Mouse (Mus musculus) ES-E14 (cell line): Measurements from ENCODE around the gene Rin2. TPM values are rescaled to one million over a fixed set of nuclear protein-coding genes. Genes with fewer than 3 reads are reported as not detected.

ENCODE experiments used
- DNase-seq: peaks from one replicate; pipeline ENCODE4 v3.0.0-alpha.2; 2013; ENCODE audit warnings: low read depth, low spot score
- H3K27ac ChIP-seq: 2 replicates; pipeline ENCODE4 v1.5.1; 2012; ENCODE audit warnings: low read depth, mild to moderate bottlenecking, low read length, moderate library complexity, mixed read lengths; ENCODE audit not compliant: poor library complexity, insufficient read depth, severe bottlenecking
- H3K36me3 ChIP-seq: 2 replicates; pipeline ENCODE4 v1.6.1; 2012; ENCODE audit warnings: mild to moderate bottlenecking, low read length, moderate library complexity, mixed read lengths; ENCODE audit not compliant: control insufficient read depth, poor library complexity, insufficient read depth, severe bottlenecking
- H3K4me1 ChIP-seq, 2 experiments: fragments of 150-350 bp in 1 of 2; sonication (generic) in 1 of 2; 2 replicates each; pipeline ENCODE4 v1.6.1; 2012; ENCODE audit warnings: low read length in 2 of 2, mild to moderate bottlenecking in 1 of 2, mixed read lengths in 1 of 2; ENCODE audit not compliant: control insufficient read depth in 2 of 2, insufficient read depth in 2 of 2, poor library complexity in 1 of 2
- H3K4me3 ChIP-seq, 2 experiments: fragments of 150-350 bp in 1 of 2; sonication (generic) in 1 of 2; 2 replicates each; pipeline ENCODE4 v1.5.1; 2012; ENCODE audit warnings: low read length in 2 of 2, low read depth in 1 of 2, mild to moderate bottlenecking in 1 of 2, mixed read lengths in 1 of 2; ENCODE audit not compliant: insufficient read depth in 1 of 2, poor library complexity in 1 of 2, severe bottlenecking in 1 of 2
- H3K9ac ChIP-seq: 2 replicates; pipeline ENCODE4 v1.6.1; 2012; ENCODE audit warnings: low read depth, mild to moderate bottlenecking, low read length, mixed read lengths; ENCODE audit not compliant: poor library complexity, insufficient read depth, severe bottlenecking
- H3K9me3 ChIP-seq: fragments of 150-350 bp; sonication (generic); 2 replicates; pipeline ENCODE4 v1.6.1; 2012; ENCODE audit warnings: low read depth, mild to moderate bottlenecking, low read length; ENCODE audit not compliant: control insufficient read depth, insufficient read depth
- CHD2 ChIP-seq: IDR thresholded peaks from 2 replicates; pipeline ENCODE4 v1.6.1; 2014; ENCODE audit warnings: mild to moderate bottlenecking, low read depth, low read length, inconsistent platforms
- HCFC1 ChIP-seq: IDR thresholded peaks from 2 replicates; pipeline ENCODE4 v1.6.1; 2012; ENCODE audit warnings: low read length, inconsistent platforms, borderline replicate concordance; ENCODE audit not compliant: insufficient read depth
- MAFK ChIP-seq: IDR thresholded peaks from 2 replicates; pipeline ENCODE4 v1.6.1; 2014; ENCODE audit warnings: mild to moderate bottlenecking, low read depth, low read length, inconsistent platforms; ENCODE audit not compliant: insufficient read depth
- ZC3H11A ChIP-seq: IDR thresholded peaks from 2 replicates; pipeline ENCODE4 v1.6.1; 2012; ENCODE audit warnings: low read depth, mild to moderate bottlenecking, inconsistent platforms, low read length, borderline replicate concordance
- ZNF384 ChIP-seq: IDR thresholded peaks from 2 replicates; pipeline ENCODE4 v1.6.1; 2012; ENCODE audit warnings: low read depth, low read length, inconsistent platforms
- in situ Hi-C, 2 experiments: fragments of 600-800 bp; cut with MboI; formaldehyde crosslinking; loops; one replicate each; pipeline ENCODE4 v1.15.1; 2025; ENCODE audit warnings: low sequenced_read_pairs in 2 of 2, inconsistent platforms in 1 of 2; ENCODE audit not compliant: unreplicated experiment in 2 of 2
- total RNA-seq: library from RNA; depleted of rRNA; stranded (reverse); fragments of 300-350 nt; gene quantifications from 2 replicates; pipeline ENCODE4 v1.2.3, GENCODE M21; 2012

Rin2 gene
- total RNA-seq, 1 experiment, result 3.7 TPM

GRCm38 (mm10) chr2:145857864-145858263 lies 182.8 kb downstream of the Rin2 start:
- Histone ChIP-seq H3K4me3 (no peak overlapping the region), H3K9me3 (no peaks in the 10 kb centered on the region), H3K27ac (no peak overlapping the region), H3K9ac (no peak overlapping the region), H3K36me3 (no peaks in the 10 kb centered on the region), H3K4me1 (peaks cover 3 to 5% of the 10 kb centered on the region in 2 experiments; a peak in 1 of 4 replicates)
- TF ChIP-seq ZC3H11A (no peak), HCFC1 (no peak), CHD2 (no peak), ZNF384 (no peak), MAFK (no peak)
- in situ Hi-C loops, result no loop called here
- no peak for DNase-seq

DNA sequence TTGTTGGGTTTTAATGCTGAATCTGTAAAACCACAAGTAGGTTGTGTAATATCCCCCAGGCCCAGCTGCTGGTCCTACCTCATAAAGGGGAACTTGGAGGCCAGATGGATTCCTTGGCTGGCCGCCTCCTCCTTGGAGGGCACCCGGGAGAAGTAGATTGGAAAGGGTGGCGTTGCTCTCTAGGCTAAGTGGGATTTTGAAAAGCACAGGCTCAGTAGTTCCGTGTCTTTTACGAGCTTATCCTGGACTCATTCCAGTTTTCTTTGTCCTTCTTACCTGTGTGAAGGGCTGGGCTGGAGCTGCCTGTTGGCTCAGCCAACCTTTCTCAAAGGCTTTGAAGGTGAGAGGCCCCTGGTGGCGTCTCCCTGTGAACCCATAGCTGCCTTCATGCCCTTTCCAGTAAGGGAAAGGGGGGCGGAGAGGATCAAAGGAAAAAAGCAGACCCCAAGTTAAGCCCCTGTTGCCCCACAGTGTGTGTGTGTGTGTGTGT lies 184.5 kb downstream of the Rin2 start:
- in situ Hi-C loops, result no loop called here
- no peak for DNase-seq
- H3K9me3 ChIP-seq, result no peaks in the 10 kb centered on the region
- no peak overlapping the region for H3K27ac ChIP-seq
- H3K4me1 ChIP-seq, result peaks cover 3 to 5% of the 10 kb centered on the region in 2 experiments; a peak in 1 of 4 replicates
- no peak overlapping the region for H3K4me3 ChIP-seq
- no peak overlapping the region for H3K9ac ChIP-seq
- no peaks in the 10 kb centered on the region for H3K36me3 ChIP-seq
- no peak for TF ChIP-seq HCFC1
- no peak for TF ChIP-seq ZNF384
- no peak for TF ChIP-seq MAFK
- no peak for TF ChIP-seq ZC3H11A
- no peak for TF ChIP-seq CHD2

DNA sequence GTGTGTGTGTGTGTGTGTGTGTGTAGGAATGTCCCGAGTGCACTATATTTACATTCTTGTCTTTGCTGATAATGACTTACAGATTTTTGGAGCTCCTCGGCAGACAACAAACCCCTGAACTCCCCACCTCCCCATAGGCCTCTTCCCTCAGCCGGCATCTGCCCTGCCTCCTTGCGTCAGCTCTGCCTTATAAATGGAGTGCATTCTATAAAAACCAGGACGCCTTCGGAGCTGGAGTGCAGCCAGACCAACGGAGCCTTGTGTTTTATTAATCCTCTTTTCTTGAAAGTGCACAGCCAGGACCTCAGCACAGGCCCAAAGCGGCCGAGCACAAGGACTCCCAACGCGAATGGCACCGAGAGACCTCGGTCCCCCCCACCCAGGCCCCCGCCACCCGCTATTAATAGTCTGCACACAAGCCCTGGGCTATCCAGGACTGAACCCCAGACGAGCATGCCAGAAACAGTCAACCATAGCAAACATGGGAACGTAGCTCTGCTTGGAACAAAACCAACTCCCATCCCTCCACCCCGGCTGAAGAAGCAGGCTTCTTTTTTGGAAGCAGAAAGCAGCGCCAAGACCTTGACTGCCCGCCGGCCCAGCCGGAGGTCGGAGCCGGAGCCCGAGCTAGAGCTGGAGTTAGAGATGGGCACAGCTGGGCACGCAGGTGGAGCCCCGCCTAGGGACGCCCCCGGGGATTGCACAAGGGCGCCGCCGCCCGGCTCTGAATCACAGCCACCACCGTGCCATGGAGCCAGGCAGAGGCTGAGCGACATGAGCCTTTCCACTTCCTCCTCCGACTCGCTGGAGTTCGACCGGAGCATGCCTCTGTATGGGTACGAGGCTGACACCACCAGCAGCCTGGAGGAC lies 185.2 kb downstream of the Rin2 start:
- no peaks in the 10 kb centered on the region for H3K9me3 ChIP-seq

GRCm38 (mm10) chr2:145861193-145862123 lies 186.4 kb downstream of the Rin2 start:
- in situ Hi-C loops, result no loop called here
- Histone ChIP-seq H3K36me3 (no peaks in the 10 kb centered on the region), H3K9ac (no peak overlapping the region), H3K27ac (no peak overlapping the region), H3K9me3 (no peaks in the 10 kb centered on the region), H3K4me3 (no peak overlapping the region), H3K4me1 (peaks cover 3 to 5% of the 10 kb centered on the region in 2 experiments; a peak in 1 of 4 replicates)
- TF ChIP-seq HCFC1, result no peak
- no peak for DNase-seq

More for the DNA sequence above, 185.2 kb downstream of the Rin2 start:
- in situ Hi-C loops, result no loop called here
- Histone ChIP-seq H3K9ac (peak overlapping the region; percentile 35; the same call in 1 of the 2 replicates), H3K4me1 (peaks cover 3 to 5% of the 10 kb centered on the region in 2 experiments; a peak in 1 of 4 replicates), H3K36me3 (no peaks in the 10 kb centered on the region), H3K4me3 (peak overlapping the region; percentile 54 to 67), H3K27ac (no peak overlapping the region)
- DNase-seq, result no peak
- TF ChIP-seq CHD2 (no peak), HCFC1 (no peak), ZNF384 (no peak), ZC3H11A (no peak), MAFK (no peak)
